Mouse (Mus musculus) liver, adult 2 months (tissue): ENCODE results near the gene Stox2. TPM values are rescaled to one million over a fixed set of nuclear protein-coding genes. Genes with fewer than 3 reads are reported as not detected.

Experiments
- DNase-seq: peaks from one replicate; pipeline ENCODE4 v3.0.0-alpha.2; 2011; ENCODE audit warnings: low read depth, low spot score; ENCODE audit errors: extremely low read depth
- H3K27ac ChIP-seq: fragments of 200-500 bp; replicated peaks from 2 replicates; pipeline ENCODE4 v1.5.1; 2012; ENCODE audit warnings: low read depth, mild to moderate bottlenecking, control low read depth, inconsistent platforms, low read length; ENCODE audit not compliant: insufficient read depth
- H3K27me3 ChIP-seq: fragments of 200-500 bp; 2 replicates; pipeline ENCODE4 v1.6.1; 2012; ENCODE audit warnings: mild to moderate bottlenecking, moderate library complexity, low read length, inconsistent platforms; ENCODE audit not compliant: control insufficient read depth, insufficient read depth
- H3K36me3 ChIP-seq: fragments of 200-500 bp; 2 replicates; pipeline ENCODE4 v1.6.1; 2012; ENCODE audit warnings: low read length, inconsistent platforms; ENCODE audit not compliant: control insufficient read depth, insufficient read depth
- H3K4me1 ChIP-seq: fragments of 200-500 bp; 2 replicates; pipeline ENCODE4 v1.6.1; 2011; ENCODE audit warnings: low read length; ENCODE audit not compliant: control insufficient read depth, insufficient read depth
- H3K4me3 ChIP-seq: fragments of 200-500 bp; 2 replicates; pipeline ENCODE4 v1.5.1; 2011; ENCODE audit warnings: low read depth, mild to moderate bottlenecking, control low read depth, low read length, moderate library complexity; ENCODE audit not compliant: insufficient read depth
- H3K79me2 ChIP-seq: fragments of 200-500 bp; 2 replicates; pipeline ENCODE4 v1.6.1; 2012; ENCODE audit warnings: inconsistent platforms, mild to moderate bottlenecking, low read length, moderate library complexity; ENCODE audit not compliant: control insufficient read depth, insufficient read depth
- H3K9ac ChIP-seq: fragments of 200-500 bp; 2 replicates; pipeline ENCODE4 v1.6.1; 2012; ENCODE audit warnings: low read depth, mild to moderate bottlenecking, control low read depth, inconsistent platforms, low read length
- CTCF ChIP-seq: fragments of 200-500 bp; IDR thresholded peaks from 2 replicates; pipeline ENCODE4 v1.5.1; 2011; ENCODE audit warnings: low read depth, low read length, control low read depth
- POLR2A ChIP-seq: fragments of 200-500 bp; IDR thresholded peaks from 2 replicates; pipeline ENCODE4 v1.6.1; 2011; ENCODE audit warnings: low read length, control low read depth; ENCODE audit not compliant: insufficient read depth; ENCODE audit errors: extremely low read depth
- WGBS: fragments of 180-500 bp; shearing (Covaris S2); methylation state at CpG from one replicate; pipeline ENCODE4 v1.1.7; 2018; 5-methylcytosine and 5-hydroxymethylcytosine counted together
- polyA plus RNA-seq: library from polyadenylated mRNA; depleted of rRNA; stranded (reverse); fragments of >200 nt; gene quantifications from 2 replicates; pipeline ENCODE4 v1.2.3, GENCODE M21; 2012
- total RNA-seq: library from RNA; depleted of rRNA; stranded (reverse); fragments of >200 nt; gene quantifications from 2 replicates; pipeline ENCODE4 v1.2.3, GENCODE M21; 2014

Gene Stox2
- total and polyA plus RNA-seq, 2 experiments: 0.26 to 1.0 TPM

DNA sequence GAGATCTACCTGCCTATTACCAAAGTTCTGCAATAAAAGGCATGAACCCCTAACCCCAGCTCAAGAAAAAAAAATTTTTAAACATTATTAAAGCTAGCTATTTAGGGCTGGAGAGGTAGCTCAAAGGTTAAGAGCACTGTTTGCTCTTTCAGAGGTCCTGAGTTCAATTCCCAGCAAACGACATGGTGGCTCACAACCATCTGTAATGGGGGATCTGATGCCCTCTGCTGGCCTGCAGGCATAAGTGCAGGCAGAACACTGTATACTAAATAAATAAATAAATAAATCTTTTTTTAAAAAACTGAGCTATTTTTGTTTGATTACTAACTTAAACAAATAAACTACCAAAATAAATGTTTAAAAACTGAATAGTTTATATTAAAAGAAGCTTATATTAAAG, 60.4 kb downstream of the Stox2 start:
- WGBS: 44% methylated on average over 1 of the region's 1 CpGs
- Histone ChIP-seq H3K79me2 (no peaks in the 10 kb centered on the region), H3K27ac (no peak overlapping the region), H3K36me3 (no peaks in the 10 kb centered on the region), H3K9ac (no peak overlapping the region), H3K27me3 (no peaks in the 10 kb centered on the region), H3K4me3 (no peak overlapping the region), H3K4me1 (no peaks in the 10 kb centered on the region)
- TF ChIP-seq POLR2A (no peak), CTCF (peak; percentile 40; the same call in 1 of the 2 replicates)
- no peak for DNase-seq

DNA sequence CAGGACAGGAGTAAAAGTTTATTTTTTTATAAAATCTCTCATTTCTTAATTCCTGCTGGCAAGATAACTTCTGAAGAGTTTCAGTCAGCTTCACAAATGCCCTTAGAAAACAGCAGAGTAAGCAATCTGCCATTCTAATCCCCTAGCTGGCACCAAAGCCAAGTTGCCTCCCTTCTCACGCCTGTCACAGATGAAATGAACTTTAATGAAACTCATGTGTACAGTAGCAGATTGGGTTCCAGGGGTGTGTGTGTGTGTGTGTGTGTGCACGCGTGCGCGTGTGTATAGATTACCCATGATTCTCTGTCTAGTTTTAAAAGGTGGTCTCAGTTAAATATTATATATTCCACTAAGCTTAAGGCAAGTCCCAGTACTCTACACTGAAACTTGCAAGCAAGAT, 62.0 kb downstream of the Stox2 start:
- Histone ChIP-seq H3K4me1 (no peaks in the 10 kb centered on the region), H3K79me2 (no peaks in the 10 kb centered on the region), H3K27ac (no peak overlapping the region), H3K9ac (no peak overlapping the region), H3K36me3 (no peaks in the 10 kb centered on the region), H3K4me3 (no peak overlapping the region), H3K27me3 (no peaks in the 10 kb centered on the region)
- 96% methylated on average over 5 of the region's 5 CpGs for WGBS
- no peak for TF ChIP-seq POLR2A
- no peak for TF ChIP-seq CTCF
- DNase-seq: no peak

DNA sequence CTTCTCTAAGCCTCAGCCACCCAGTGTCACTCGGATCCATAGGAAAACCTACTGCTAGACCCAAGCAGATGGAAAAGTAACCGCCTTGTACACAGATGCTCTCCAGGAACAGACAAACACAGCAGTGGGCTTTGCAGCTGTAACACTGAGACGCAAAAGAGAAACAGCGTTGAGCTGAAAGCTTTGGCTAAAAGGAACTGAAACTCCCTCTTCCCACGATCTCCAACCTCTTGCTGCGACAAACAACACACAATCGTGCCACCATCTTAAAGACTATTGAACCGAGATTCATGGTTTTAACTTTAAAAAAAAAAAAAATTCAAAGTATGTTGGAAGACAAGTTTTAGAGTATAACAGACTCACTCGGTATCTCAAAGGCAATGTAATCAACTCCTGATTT, 62.5 kb downstream of the Stox2 start:
- Histone ChIP-seq H3K9ac (no peak overlapping the region), H3K27ac (no peak overlapping the region), H3K27me3 (no peaks in the 10 kb centered on the region), H3K4me3 (no peak overlapping the region), H3K4me1 (no peaks in the 10 kb centered on the region), H3K79me2 (no peaks in the 10 kb centered on the region), H3K36me3 (no peaks in the 10 kb centered on the region)
- TF ChIP-seq POLR2A (no peak), CTCF (no peak)
- WGBS: 84% methylated on average over 9 of the region's 9 CpGs
- no peak for DNase-seq

DNA sequence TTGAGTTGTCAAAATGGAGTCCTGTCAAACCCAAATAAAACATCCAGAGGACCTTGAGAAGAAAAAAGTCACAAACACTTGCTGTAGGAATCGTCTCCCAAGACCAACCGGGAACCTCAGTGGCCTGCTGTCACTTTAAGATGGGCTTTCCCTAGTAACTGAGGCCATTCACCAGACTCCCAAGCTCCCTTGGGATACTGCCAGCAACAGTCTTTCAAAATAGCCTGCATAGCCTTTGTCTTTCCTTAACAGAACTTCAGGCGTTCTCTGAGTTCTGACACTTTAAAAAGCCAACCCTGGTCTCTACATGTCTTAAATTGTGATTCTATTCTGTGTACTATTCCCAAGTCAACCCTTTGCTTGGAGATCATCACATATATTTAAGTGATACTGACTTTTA, 64.9 kb downstream of the Stox2 start:
- Histone ChIP-seq H3K36me3 (no peaks in the 10 kb centered on the region), H3K27ac (no peak overlapping the region), H3K9ac (no peak overlapping the region), H3K4me3 (no peak overlapping the region), H3K79me2 (no peaks in the 10 kb centered on the region), H3K4me1 (no peaks in the 10 kb centered on the region), H3K27me3 (no peaks in the 10 kb centered on the region)
- no peak for DNase-seq
- WGBS: 64% methylated on average over 3 of the region's 3 CpGs
- TF ChIP-seq CTCF (no peak), POLR2A (no peak)

DNA sequence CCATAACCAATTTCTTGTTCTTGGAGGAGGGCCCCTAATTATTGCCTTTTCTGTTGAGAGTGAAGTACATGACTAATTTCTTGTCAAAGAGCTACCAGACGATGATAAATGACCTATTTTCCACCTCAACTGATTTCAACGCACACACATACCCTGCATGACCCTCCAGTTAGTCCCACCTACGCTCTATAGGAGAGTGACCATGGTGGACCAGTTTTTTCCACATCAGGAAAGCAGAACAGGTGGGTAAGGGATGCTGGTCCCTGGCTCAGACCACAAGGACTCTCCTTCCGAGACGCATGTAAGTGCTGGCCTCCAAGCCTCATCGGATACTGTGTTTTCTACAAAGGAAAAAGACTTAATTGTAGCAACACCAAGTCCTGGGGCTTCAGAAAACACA, 65.4 kb downstream of the Stox2 start:
- no peak for TF ChIP-seq POLR2A
- no peak for TF ChIP-seq CTCF
- H3K79me2 ChIP-seq: no peaks in the 10 kb centered on the region
- 86% methylated on average over 6 of the region's 6 CpGs for WGBS
- H3K27ac ChIP-seq: 0 out of 2 replicates have a peak overlapping the region, but pooled peaks have one; percentile 8
- no peak for DNase-seq
- H3K36me3 ChIP-seq: no peaks in the 10 kb centered on the region
- H3K4me3 ChIP-seq: no peak overlapping the region
- H3K9ac ChIP-seq: no peak overlapping the region
- H3K27me3 ChIP-seq: no peaks in the 10 kb centered on the region
- H3K4me1 ChIP-seq: no peaks in the 10 kb centered on the region

DNA sequence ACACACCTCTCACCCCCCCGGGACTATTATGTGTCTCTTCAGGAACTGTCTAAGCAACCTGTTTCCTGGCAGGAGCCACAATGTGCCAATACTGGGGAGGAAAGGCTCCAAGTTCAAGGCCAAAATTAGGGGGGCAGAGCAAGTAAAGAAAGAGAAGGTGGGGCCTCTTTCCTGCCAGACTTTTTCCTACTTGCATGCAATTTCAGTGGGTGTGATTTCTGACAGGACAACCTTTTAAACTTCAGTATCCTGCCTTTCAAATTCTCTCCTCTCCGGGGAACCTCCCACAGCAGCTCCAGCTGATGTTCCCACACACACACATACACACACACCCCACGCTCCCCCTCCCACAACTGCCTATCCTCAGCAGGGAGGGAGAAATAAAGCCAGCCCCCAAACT, 66.1 kb downstream of the Stox2 start:
- Histone ChIP-seq H3K4me1 (no peaks in the 10 kb centered on the region), H3K36me3 (no peaks in the 10 kb centered on the region), H3K27me3 (no peaks in the 10 kb centered on the region), H3K9ac (no peak overlapping the region), H3K27ac (0 out of 2 replicates have a peak overlapping the region, but pooled peaks have one; percentile 13), H3K79me2 (no peaks in the 10 kb centered on the region), H3K4me3 (no peak overlapping the region)
- WGBS: 61% methylated on average over 3 of the region's 3 CpGs
- TF ChIP-seq CTCF (no peak), POLR2A (no peak)
- DNase-seq: peak; percentile 8
